ENCODE assay signal across 26 mouse cellular contexts in the genomic region with DNA sequence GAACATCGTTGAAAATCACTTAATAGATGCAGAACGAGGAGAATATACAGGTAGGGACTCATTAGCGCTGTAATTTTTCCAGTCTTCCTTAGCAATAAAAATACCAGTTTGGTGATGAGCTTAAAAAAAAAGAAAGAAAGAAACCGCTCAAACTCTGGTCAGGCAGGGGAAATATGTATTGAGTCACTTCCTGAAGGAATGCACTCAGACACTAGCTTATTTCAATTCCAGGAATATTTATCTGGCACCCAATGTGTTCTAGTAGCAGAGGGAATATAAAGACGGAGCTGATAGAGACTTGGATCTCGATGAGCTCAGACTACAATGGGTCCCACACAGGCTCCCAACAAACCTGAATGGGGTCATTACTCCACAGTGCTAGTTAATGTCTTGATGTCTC.
"Had no signal": no experiment of that assay in that cellular context is flagged by ENCODE, and none has a peak within 500 bp of the region (broad histone marks: within the 10 kb centered on the region; RNA-seq: fewer than 3 reads in every experiment).

No protein-coding gene starts in this region.

- H3K27ac ChIP-seq: heart, adult 2 months; heart, embryonic 13.5 days; heart, embryonic 15.5 days; hindbrain, embryonic 13.5 days; hindbrain, embryonic 15.5 days; hindbrain, postnatal 0 days; kidney, embryonic 15.5 days; kidney, postnatal 0 days; limb, embryonic 10.5 days; limb, embryonic 12.5 days had no signal

- H3K36me3 ChIP-seq: heart, embryonic 13.5 days; heart, embryonic 15.5 days; hindbrain, embryonic 13.5 days; hindbrain, embryonic 15.5 days; kidney, embryonic 15.5 days; limb, embryonic 10.5 days; limb, embryonic 12.5 days had no signal

- DNase-seq: gastrocnemius, postnatal 14 days; gastrocnemius, postnatal 36 days; heart, adult 11 months; heart, adult 2 months; heart, postnatal 14 days; heart, postnatal 36 days; kidney, adult 11 months; kidney, adult 2 months; kidney, adult 9 months; kidney, postnatal 14 days; kidney, postnatal 36 days; layer of hippocampus, adult 9-11 months; layer of hippocampus, postnatal 36 days; liver had no signal

- H3K9ac ChIP-seq: heart, embryonic 13.5 days; heart, embryonic 15.5 days; hindbrain, embryonic 13.5 days; hindbrain, embryonic 15.5 days; kidney, embryonic 15.5 days; limb, embryonic 12.5 days had no signal

- ATAC-seq: hindbrain, postnatal 0 days; intestine, embryonic 16.5 days had no signal

- H3K27me3 ChIP-seq: heart, embryonic 13.5 days; heart, embryonic 15.5 days had no signal

- H3K4me3 ChIP-seq: heart, adult 2 months; heart, embryonic 13.5 days; heart, embryonic 15.5 days; hindbrain, embryonic 13.5 days; hindbrain, embryonic 15.5 days; kidney, embryonic 15.5 days; limb, embryonic 10.5 days; limb, embryonic 12.5 days had no signal

- H3K4me2 ChIP-seq: heart, embryonic 11.5 days; heart, embryonic 13.5 days; heart, embryonic 15.5 days; hindbrain, embryonic 13.5 days; hindbrain, embryonic 15.5 days; kidney, embryonic 15.5 days; limb, embryonic 12.5 days; liver, embryonic 11.5 days had no signal

- H3K9me3 ChIP-seq: heart, embryonic 13.5 days; heart, embryonic 15.5 days; hindbrain, embryonic 13.5 days; hindbrain, embryonic 15.5 days; kidney, embryonic 15.5 days; limb, embryonic 10.5 days; limb, embryonic 12.5 days had no signal
